Mouse (Mus musculus) kidney, adult 2 months (tissue): Measurements from ENCODE around the gene Kank1.

Source experiments
- CTCF ChIP-seq: fragments of 200-500 bp; conservative IDR thresholded peaks from 2 replicates; pipeline ENCODE4 v1.5.1; 2011; ENCODE audit warnings: low read depth, mild to moderate bottlenecking, control low read depth, low read length, moderate library complexity, mixed read lengths; ENCODE audit not compliant: insufficient read depth, insufficient read length
- POLR2A ChIP-seq: fragments of 200-500 bp; IDR thresholded peaks from one replicate; pipeline ENCODE4 v1.6.1; 2011; ENCODE audit warnings: low read depth, low read length, control low read depth

DNA sequence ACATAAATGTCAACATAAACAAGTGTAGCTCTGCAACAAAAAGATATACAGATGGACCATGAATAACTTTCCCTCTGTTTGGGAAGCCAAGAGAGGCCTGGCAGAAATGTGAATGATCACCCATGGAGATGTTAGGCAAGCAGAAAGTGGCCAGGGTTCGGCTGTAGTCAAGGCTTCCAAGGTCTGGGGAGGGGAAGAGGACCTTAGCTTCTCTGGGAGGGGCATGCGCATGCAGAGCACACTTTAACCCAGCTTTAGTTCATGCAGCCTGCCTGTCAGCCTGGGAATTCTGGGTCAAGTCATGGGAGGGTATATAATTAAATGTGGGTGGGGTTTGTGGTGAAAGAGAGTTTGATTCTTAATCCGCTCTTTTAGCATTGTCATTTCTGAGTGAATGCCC is 180.9 kb downstream of the Kank1 start:
- TF ChIP-seq CTCF (no peak), POLR2A (no peak)
